Mouse (Mus musculus) heart, postnatal 0 days (tissue): ENCODE measurements around the gene Usp44.

Experiments
- CTCF ChIP-seq: IDR thresholded peaks from 2 replicates; pipeline ENCODE4 v1.5.1; 2016; ENCODE audit warnings: antibody characterized with exemption, control low read depth, low read depth
- EP300 ChIP-seq: IDR thresholded peaks from 2 replicates; pipeline ENCODE4 v1.6.1; 2016; ENCODE audit warnings: antibody characterized with exemption, low read depth

- TF ChIP-seq CTCF, result no peak
- no peak for TF ChIP-seq EP300
Measured at GRCm38 (mm10) chr10:93834394-93834745, 3.0 kb downstream of the Usp44 start.
